Mouse (Mus musculus) stomach, postnatal 0 days (tissue): ENCODE results near the gene Fcor.

ENCODE experiments used
- CTCF ChIP-seq: IDR thresholded peaks from 2 replicates; pipeline ENCODE4 v1.5.1; 2016; ENCODE audit warnings: antibody characterized with exemption, low read depth, mild to moderate bottlenecking, moderate library complexity
- EP300 ChIP-seq: optimal IDR thresholded peaks from 2 replicates; pipeline ENCODE3; 2016; ENCODE audit warnings: antibody characterized with exemption

DNA sequence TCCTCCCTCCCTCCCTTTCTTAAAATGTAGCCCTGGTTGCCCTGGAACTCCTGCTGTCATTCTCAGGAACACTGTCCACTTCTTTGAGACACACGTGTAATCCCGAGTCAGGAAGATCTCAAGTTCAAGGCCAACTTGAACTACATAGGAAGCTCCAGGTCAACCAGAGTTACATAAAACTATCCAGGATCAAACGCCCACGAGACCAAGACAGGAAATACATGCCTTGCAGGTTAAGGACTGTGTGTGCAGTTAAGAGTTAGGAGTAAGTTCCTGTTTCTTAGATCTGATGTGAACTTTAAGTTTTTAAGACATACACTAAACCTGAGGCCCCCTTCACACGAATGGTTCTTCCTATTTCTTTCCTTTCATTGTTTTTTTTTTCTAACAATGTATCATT is 45.2 kb downstream of the Fcor start:
- no peak for TF ChIP-seq CTCF
- TF ChIP-seq EP300, result no peak
